Mouse (Mus musculus): ENCODE data around the gene Bcar3. TPM values are rescaled to one million over a fixed set of nuclear protein-coding genes. Genes with fewer than 3 reads are reported as not detected.

Bcar3 gene
- total and polyA plus RNA-seq, 3 experiments: not detected

DNA sequence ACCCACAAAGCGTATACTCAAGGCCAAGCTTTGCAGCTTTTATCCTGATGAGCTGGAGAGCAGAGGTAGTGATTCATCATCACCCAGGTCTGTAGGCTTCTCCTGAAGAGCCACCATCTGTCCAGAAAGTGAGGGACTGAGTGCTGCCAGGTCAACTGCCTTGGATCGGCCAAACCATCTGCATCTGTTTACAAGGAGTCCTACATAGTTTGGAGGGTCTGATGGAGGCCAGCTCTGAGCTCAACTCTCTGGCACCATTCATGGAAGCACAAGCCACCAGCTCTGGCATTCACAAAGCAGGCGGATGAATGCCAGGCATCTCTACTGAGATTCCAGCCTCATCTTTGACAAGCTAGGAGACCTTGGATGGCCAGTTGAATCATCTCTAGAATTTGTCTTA is 87.7 kb downstream of the Bcar3 start:
- Histone ChIP-seq H3K79me2 (ENCODE audit: control insufficient read depth, insufficient read depth, low read length, poor library complexity) (no peaks in the 10 kb centered on the region), H3K27me3 (ENCODE audit: control insufficient read depth in 1 of 2, insufficient read depth in 2 of 2, low read length in 2 of 2) (no peaks in the 10 kb centered on the region), H3K36me3 (ENCODE audit: control insufficient read depth in 1 of 2, insufficient read depth in 2 of 2, low read length in 2 of 2) (no peaks in the 10 kb centered on the region), H3K9ac (ENCODE audit: control insufficient read depth, low read depth, low read length, poor library complexity, severe bottlenecking) (no peak overlapping the region), H3K27ac (ENCODE audit: control insufficient read depth, low read depth, low read length) (no peak overlapping the region), H3K4me3 (ENCODE audit: control insufficient read depth in 1 of 2, insufficient read depth in 1 of 2, low read depth in 2 of 2, low read length in 2 of 2) (no peak overlapping the region), H3K9me3 (replicated peaks; ENCODE audit: insufficient read depth, low read length) (no peaks in the 10 kb centered on the region), H3K4me1 (ENCODE audit: control insufficient read depth in 1 of 2, insufficient read depth in 2 of 2, low read length in 2 of 2) (no peaks in the 10 kb centered on the region)
- no peak for DNase-seq (ENCODE audit: low read depth, low spot score)
- TF ChIP-seq TAL1 (IDR thresholded peaks at IDR 0.05; ENCODE audit: low read length) (no peak), MAFK (IDR thresholded peaks at IDR 0.05; ENCODE audit: borderline replicate concordance, low read depth, low read length) (no peak), GATA1 (IDR thresholded peaks at IDR 0.05; ENCODE audit: low read depth, low read length) (no peak), E2F4 (IDR thresholded peaks at IDR 0.05; ENCODE audit: borderline replicate concordance, low read depth, low read length) (no peak), ZC3H11A (IDR thresholded peaks at IDR 0.05; ENCODE audit: low read depth, low read length) (no peak), BHLHE40 (IDR thresholded peaks at IDR 0.05; ENCODE audit: borderline replicate concordance, low read depth, low read length) (no peak), ZMIZ1 (IDR thresholded peaks at IDR 0.05; ENCODE audit: low read depth, low read length) (no peak), MAX (IDR thresholded peaks at IDR 0.05; ENCODE audit: low read length) (no peak), EP300 (IDR thresholded peaks at IDR 0.05; ENCODE audit: low read depth in 1 of 2, low read length in 2 of 2) (no peak), USF2 (IDR thresholded peaks at IDR 0.05; ENCODE audit: borderline replicate concordance in 1 of 2, insufficient read depth in 1 of 2, low read depth in 1 of 2, low read length in 2 of 2) (no peak), KAT2A (conservative IDR thresholded peaks at IDR 0.05; ENCODE audit: low read depth, low read length) (no peak), ELF1 (IDR thresholded peaks at IDR 0.05; ENCODE audit: low read depth, low read length) (no peak), USF1 (IDR thresholded peaks at IDR 0.05; ENCODE audit: low read depth, low read length) (no peak), JUND (IDR thresholded peaks at IDR 0.05; ENCODE audit: low read depth, low read length) (no peak), ETS1 (IDR thresholded peaks at IDR 0.05; ENCODE audit: low read depth, low read length) (no peak), UBTF (IDR thresholded peaks at IDR 0.05; ENCODE audit: borderline replicate concordance, insufficient read depth, low read depth, low read length) (no peak), RCOR1 (IDR thresholded peaks at IDR 0.05; ENCODE audit: low read depth, low read length) (no peak), MXI1 (IDR thresholded peaks at IDR 0.05; ENCODE audit: low read depth, low read length) (no peak), TCF12 (IDR thresholded peaks at IDR 0.05; ENCODE audit: low read depth, low read length) (no peak), TBP (IDR thresholded peaks at IDR 0.05; ENCODE audit: low read depth, low read length) (no peak)

DNA sequence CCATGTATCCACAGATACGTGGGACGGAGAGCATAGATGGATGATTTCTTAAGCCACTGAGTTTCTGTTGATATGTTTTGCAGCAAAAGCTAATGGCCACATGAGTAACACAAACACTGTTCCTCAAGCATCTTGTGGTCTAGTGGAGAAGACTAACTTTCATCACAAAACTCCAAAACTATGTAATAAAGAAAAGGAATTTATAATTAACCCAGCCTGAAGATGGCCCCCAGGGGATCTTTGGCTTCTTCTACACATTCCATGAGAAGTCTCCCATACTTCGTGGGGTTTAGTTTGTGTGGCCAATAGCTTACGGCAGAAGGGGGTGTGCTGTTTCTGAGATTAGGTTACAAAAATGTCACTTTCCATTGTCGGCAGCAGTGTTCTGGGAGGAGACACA is 92.5 kb downstream of the Bcar3 start:
- no peak overlapping the region for H3K27ac ChIP-seq (ENCODE audit: control insufficient read depth, low read depth, low read length)
- no peaks in the 10 kb centered on the region for H3K79me2 ChIP-seq (ENCODE audit: control insufficient read depth, insufficient read depth, low read length, poor library complexity)
- H3K4me1 ChIP-seq (ENCODE audit: control insufficient read depth in 1 of 2, insufficient read depth in 2 of 2, low read length in 2 of 2): no peaks in the 10 kb centered on the region
- H3K36me3 ChIP-seq (ENCODE audit: control insufficient read depth in 1 of 2, insufficient read depth in 2 of 2, low read length in 2 of 2): no peaks in the 10 kb centered on the region
- H3K9ac ChIP-seq (ENCODE audit: control insufficient read depth, low read depth, low read length, poor library complexity, severe bottlenecking): no peak overlapping the region
- no peak overlapping the region for H3K4me3 ChIP-seq (ENCODE audit: control insufficient read depth in 1 of 2, insufficient read depth in 1 of 2, low read depth in 2 of 2, low read length in 2 of 2)
- no peaks in the 10 kb centered on the region for H3K9me3 ChIP-seq (replicated peaks; ENCODE audit: insufficient read depth, low read length)
- no peaks in the 10 kb centered on the region for H3K27me3 ChIP-seq (ENCODE audit: control insufficient read depth in 1 of 2, insufficient read depth in 2 of 2, low read length in 2 of 2)
- no peak for DNase-seq (ENCODE audit: low read depth, low spot score)
- TF ChIP-seq MAX (IDR thresholded peaks at IDR 0.05; ENCODE audit: low read length): no peak
- no peak for TF ChIP-seq TAL1 (IDR thresholded peaks at IDR 0.05; ENCODE audit: low read length)
- TF ChIP-seq USF2 (IDR thresholded peaks at IDR 0.05; ENCODE audit: borderline replicate concordance in 1 of 2, insufficient read depth in 1 of 2, low read depth in 1 of 2, low read length in 2 of 2): no peak
- no peak for TF ChIP-seq ZC3H11A (IDR thresholded peaks at IDR 0.05; ENCODE audit: low read depth, low read length)
- no peak for TF ChIP-seq NRF1 (IDR thresholded peaks at IDR 0.05; ENCODE audit: insufficient read depth, low read depth, low read length, poor library complexity, severe bottlenecking)
- TF ChIP-seq RAD21 (IDR thresholded peaks at IDR 0.05; ENCODE audit: low read depth, low read length): no peak
- TF ChIP-seq MAZ (IDR thresholded peaks at IDR 0.05; ENCODE audit: low read depth, low read length): no peak
- no peak for TF ChIP-seq ETS1 (IDR thresholded peaks at IDR 0.05; ENCODE audit: low read depth, low read length)

All from MEL (cell line).